Mouse (Mus musculus): ENCODE measurements around the gene Cpn2. TPM values are rescaled to one million over a fixed set of nuclear protein-coding genes. Genes with fewer than 3 reads are reported as not detected.

Gene Cpn2
- polyA plus RNA-seq, 1 experiment from 2014 or later: not detected

Other genes starting within 250 kb of the Cpn2 start
- gene Hes1, start 203.1 kb downstream of the Cpn2 start, polyA plus RNA-seq (2016; fragmentation: Nextera tagmentation; extraction: Ambion mirVana): 64.0 and 65.2 TPM in 2 replicates
- gene Lrrc15, start 15.8 kb upstream of the Cpn2 start, polyA plus RNA-seq (2016; fragmentation: Nextera tagmentation; extraction: Ambion mirVana): 1.1 and 1.2 TPM in 2 replicates
- gene Gp5, start 43.3 kb upstream of the Cpn2 start, polyA plus RNA-seq (2016; fragmentation: Nextera tagmentation; extraction: Ambion mirVana): 1.7 and 1.9 TPM in 2 replicates
- 13.1 and 15.2 TPM in 2 replicates for gene Atp13a3, start 138.5 kb upstream of the Cpn2 start, polyA plus RNA-seq (2016; fragmentation: Nextera tagmentation; extraction: Ambion mirVana)

Data from embryonic facial prominence, embryonic 12.5 days (tissue).